Mouse (Mus musculus) C2C12 (cell line): ENCODE data around the gene Sri. TPM values are rescaled to one million over a fixed set of nuclear protein-coding genes. Genes with fewer than 3 reads are reported as not detected.

Source experiments
- H3K27me3 ChIP-seq: one replicate; pipeline ENCODE4 v1.6.1; 2011; ENCODE audit not compliant: control insufficient read depth, insufficient read depth, insufficient read length
- H3K36me3 ChIP-seq: one replicate; pipeline ENCODE4 v1.6.1; 2011; ENCODE audit not compliant: control insufficient read depth, insufficient read depth
- H3K4me3 ChIP-seq: one replicate; pipeline ENCODE4 v1.5.1; 2011; ENCODE audit warnings: mild to moderate bottlenecking, control low read depth; ENCODE audit not compliant: poor library complexity, insufficient read depth, severe bottlenecking
- H3K79me2 ChIP-seq: one replicate; pipeline ENCODE4 v1.6.1; 2011; ENCODE audit not compliant: control insufficient read depth, insufficient read depth
- H3K79me3 ChIP-seq: one replicate; pipeline ENCODE4 v1.6.1; 2011; ENCODE audit warnings: low read depth, control low read depth
- H3ac ChIP-seq: one replicate; pipeline ENCODE3; 2011; ENCODE audit warnings: low read depth; ENCODE audit not compliant: control insufficient read depth, insufficient read length
- CEBPB ChIP-seq: IDR thresholded peaks from one replicate; pipeline ENCODE4 v1.6.1; 2011; ENCODE audit warnings: low read depth, mild to moderate bottlenecking, control low read depth, moderate library complexity
- CTCF ChIP-seq: IDR thresholded peaks from one replicate; pipeline ENCODE4 v1.5.1; 2011; ENCODE audit not compliant: control insufficient read depth, insufficient read depth, insufficient read length
- FOSL1 ChIP-seq: IDR thresholded peaks from one replicate; pipeline ENCODE4 v1.8.0; 2011; ENCODE audit warnings: mild to moderate bottlenecking, low read length; ENCODE audit not compliant: poor library complexity, insufficient read depth, severe bottlenecking
- MAX ChIP-seq: IDR thresholded peaks from one replicate; pipeline ENCODE4 v1.6.1; 2011; ENCODE audit warnings: mild to moderate bottlenecking, control low read depth
- MYOD1 ChIP-seq: IDR thresholded peaks from one replicate; pipeline ENCODE4 v1.6.1; 2011; ENCODE audit warnings: low read depth; ENCODE audit not compliant: control insufficient read depth, insufficient read length
- MYOG ChIP-seq: IDR thresholded peaks from one replicate; pipeline ENCODE4 v1.6.1; 2011; ENCODE audit not compliant: control insufficient read depth, insufficient read length; ENCODE audit errors: extremely low read depth
- USF1 ChIP-seq: IDR thresholded peaks from one replicate; pipeline ENCODE4 v1.6.1; 2011; ENCODE audit warnings: low read depth, mild to moderate bottlenecking, control low read depth, moderate library complexity
- polyA plus RNA-seq: library from polyadenylated mRNA; unstranded; fragments of >200 nt; fragmentation: generic; extraction: Trizol; gene quantifications from one replicate; pipeline ENCODE4 v1.2.1, GENCODE M21; 2012; ENCODE audit warnings: missing spikeins

The Sri gene
- polyA plus RNA-seq, 1 experiment, result 168 TPM

GRCm38 (mm10) chr5:8063207-8063606, 17.3 kb downstream of the Sri start:
- H3K36me3 ChIP-seq, result peaks cover 81% of the 10 kb centered on the region
- no peak overlapping the region for H3K4me3 ChIP-seq
- peaks cover 8% of the 10 kb centered on the region for H3K79me2 ChIP-seq
- no peak overlapping the region for H3ac ChIP-seq
- peaks cover 2% of the 10 kb centered on the region for H3K79me3 ChIP-seq
- no peaks in the 10 kb centered on the region for H3K27me3 ChIP-seq
- TF ChIP-seq CEBPB (no peak), MYOG (no peak), USF1 (no peak), MAX (no peak), FOSL1 (no peak), MYOD1 (no peak), CTCF (no peak)

- TF ChIP-seq FOSL1 (no peak), MAX (no peak), CEBPB (no peak), USF1 (no peak), MYOG (no peak), MYOD1 (no peak), CTCF (no peak)
Observed at GRCm38 (mm10) chr5:8073406-8073805, 27.5 kb downstream of the Sri start.

GRCm38 (mm10) chr5:8073901-8074561, 28.2 kb downstream of the Sri start:
- H3K27me3 ChIP-seq, result no peaks in the 10 kb centered on the region
- H3K79me3 ChIP-seq, result no peaks in the 10 kb centered on the region
- H3K79me2 ChIP-seq, result no peaks in the 10 kb centered on the region
- H3K36me3 ChIP-seq, result peaks cover 23% of the 10 kb centered on the region
- no peak overlapping the region for H3K4me3 ChIP-seq
- no peak for TF ChIP-seq MAX
- TF ChIP-seq MYOD1, result no peak
- TF ChIP-seq USF1, result no peak
- TF ChIP-seq CEBPB, result no peak
- TF ChIP-seq MYOG, result no peak
- TF ChIP-seq FOSL1, result no peak
- no peak for TF ChIP-seq CTCF
- no peak overlapping the region for H3ac ChIP-seq

More at GRCm38 (mm10) chr5:8073406-8073805, 27.5 kb downstream of the Sri start:
- no peaks in the 10 kb centered on the region for H3K79me3 ChIP-seq
- H3ac ChIP-seq, result no peak overlapping the region
- no peaks in the 10 kb centered on the region for H3K79me2 ChIP-seq
- H3K36me3 ChIP-seq, result peaks cover 25% of the 10 kb centered on the region
- no peaks in the 10 kb centered on the region for H3K27me3 ChIP-seq
- no peak overlapping the region for H3K4me3 ChIP-seq

- no peak for TF ChIP-seq MAX
- Histone ChIP-seq H3K36me3 (peaks cover 2% of the 10 kb centered on the region), H3ac (no peak overlapping the region), H3K79me3 (no peaks in the 10 kb centered on the region), H3K27me3 (no peaks in the 10 kb centered on the region), H3K4me3 (no peak overlapping the region), H3K79me2 (no peaks in the 10 kb centered on the region)
Observed at GRCm38 (mm10) chr5:8077481-8077880, 31.6 kb downstream of the Sri start.

- TF ChIP-seq CEBPB (no peak), MAX (no peak), CTCF (no peak), MYOD1 (no peak), USF1 (no peak), FOSL1 (no peak), MYOG (no peak)
- no peaks in the 10 kb centered on the region for H3K27me3 ChIP-seq
Observed at GRCm38 (mm10) chr5:8082800-8083509, 37.1 kb downstream of the Sri start.

GRCm38 (mm10) chr5:8085661-8086060, 39.8 kb downstream of the Sri start:
- H3K27me3 ChIP-seq, result no peaks in the 10 kb centered on the region
- H3K4me3 ChIP-seq, result no peak overlapping the region
- no peak overlapping the region for H3ac ChIP-seq
- H3K79me3 ChIP-seq, result no peaks in the 10 kb centered on the region
- H3K36me3 ChIP-seq, result no peaks in the 10 kb centered on the region
- no peak for TF ChIP-seq FOSL1
- TF ChIP-seq MYOD1, result no peak
- no peak for TF ChIP-seq MAX
- no peak for TF ChIP-seq USF1
- H3K79me2 ChIP-seq, result no peaks in the 10 kb centered on the region

More at GRCm38 (mm10) chr5:8082800-8083509, 37.1 kb downstream of the Sri start:
- Histone ChIP-seq H3ac (no peak overlapping the region), H3K79me3 (no peaks in the 10 kb centered on the region), H3K79me2 (no peaks in the 10 kb centered on the region), H3K36me3 (no peaks in the 10 kb centered on the region), H3K4me3 (no peak overlapping the region)
